Comparison of ENCODE assay signal across 16 mouse cellular contexts in the genomic region with DNA sequence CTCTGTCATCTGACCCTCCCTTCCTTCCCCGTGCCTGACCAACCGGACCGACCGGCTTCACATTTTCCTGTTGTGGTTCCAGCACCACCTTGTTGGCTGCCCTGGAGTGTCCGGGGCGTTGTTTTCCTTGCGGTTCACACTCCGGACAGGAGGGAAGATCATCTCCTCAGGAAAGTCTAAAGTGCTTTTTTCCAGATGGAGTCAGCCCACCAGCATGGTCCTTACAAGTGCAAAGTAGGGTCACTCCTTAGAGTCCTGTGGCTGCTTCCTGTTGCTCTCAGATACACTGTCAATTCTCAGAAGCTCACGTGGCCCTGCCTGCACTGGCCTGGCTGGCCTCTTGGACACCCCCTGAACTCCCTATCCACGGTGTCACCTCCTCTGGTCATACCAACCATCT. TPM values are rescaled to one million over a fixed set of nuclear protein-coding genes. Genes with fewer than 3 reads are reported as not detected.
DNase-seq lines count a peak whose midpoint lies in the region; ATAC-seq and TF ChIP-seq lines count a peak whose summit lies in the region.
"Had no signal": no experiment of that assay in that cellular context is flagged by ENCODE, and none has a peak within 500 bp of the region (broad histone marks: within the 10 kb centered on the region; RNA-seq: fewer than 3 reads in every experiment).

No protein-coding gene starts in this region.

- H3K27ac ChIP-seq in heart, embryonic 11.5 days (ENCODE audit: low read depth, low read length) = no peak overlapping the region
- H3K27ac ChIP-seq in intestine, postnatal 0 days (ENCODE audit: low read depth, low read length) = no peak overlapping the region
- H3K27ac ChIP-seq: embryonic facial prominence, embryonic 13.5 days; hindbrain, embryonic 12.5 days; liver, embryonic 14.5 days; midbrain, embryonic 13.5 days had no signal

- H3K4me1 ChIP-seq in heart, embryonic 11.5 days (ENCODE audit: control insufficient read depth, insufficient read depth, low read length) = no peaks in the 10 kb centered on the region
- H3K4me1 ChIP-seq in intestine, postnatal 0 days (replicated peaks; ENCODE audit: control insufficient read depth, insufficient read depth, low read length) = no peaks in the 10 kb centered on the region

- 61% methylated on average over 10 of the region's 10 CpGs for whole genome bisulfite sequencing in heart, embryonic 11.5 days (ENCODE audit: insufficient replicate concordance)
- WGBS in intestine, postnatal 0 days = 47% methylated on average over 10 of the region's 10 CpGs

- intact Hi-C loops in heart, postnatal 36 days (cut with DNase I) = no loop called here

- no peak overlapping the region for H3K4me2 ChIP-seq in heart, embryonic 11.5 days
- no peak overlapping the region for H3K4me2 ChIP-seq in intestine, postnatal 0 days (replicated peaks; ENCODE audit: low read depth)
- H3K4me2 ChIP-seq: embryonic facial prominence, embryonic 13.5 days; hindbrain, embryonic 12.5 days; midbrain, embryonic 13.5 days had no signal

- TF ChIP-seq CTCF in intestine, postnatal 0 days (IDR thresholded peaks at IDR 0.05; ENCODE audit: low read depth) = no peak

- ATAC-seq in heart, embryonic 11.5 days (replicated peaks; ENCODE audit: insufficient number of reproducible peaks, low FRiP score, low TSS enrichment) = no peak
- no peak for ATAC-seq in intestine, postnatal 0 days
- ATAC-seq: midbrain, embryonic 13.5 days had no signal

- DNase-seq in heart, adult 11 months = peak; percentile 99
- DNase-seq in adrenal gland, postnatal 10 days = peak; percentile 28
- DNase-seq in heart, postnatal 36 days = peak; percentile 33 to 53
- peak; percentile 54 for DNase-seq in lung, postnatal 10 days
- DNase-seq in left cerebral cortex, adult 9 months (ENCODE audit: low spot score in 2 of 2) = no peak
- DNase-seq in thymus, adult 18-20 months = no peak
- DNase-seq: B cell, adult 2 months; cerebellum, adult 8-10 months; layer of hippocampus, adult 9-11 months; right cerebral cortex, postnatal 4 days had no signal

- no peak overlapping the region for H3K9ac ChIP-seq in heart, embryonic 11.5 days (ENCODE audit: low read depth, low read length)
- H3K9ac ChIP-seq in intestine, postnatal 0 days (ENCODE audit: low read depth, low read length) = no peak overlapping the region
- H3K9ac ChIP-seq: embryonic facial prominence, embryonic 13.5 days; hindbrain, embryonic 12.5 days; liver, embryonic 14.5 days; midbrain, embryonic 13.5 days had no signal

- no peaks in the 10 kb centered on the region for H3K36me3 ChIP-seq in heart, embryonic 11.5 days (ENCODE audit: control insufficient read depth, insufficient read depth, low read length)
- H3K36me3 ChIP-seq in intestine, postnatal 0 days (ENCODE audit: control insufficient read depth, insufficient read depth) = no peaks in the 10 kb centered on the region
- H3K36me3 ChIP-seq: embryonic facial prominence, embryonic 13.5 days; hindbrain, embryonic 12.5 days; midbrain, embryonic 13.5 days had no signal

- H3K27me3 ChIP-seq in heart, embryonic 11.5 days (ENCODE audit: control insufficient read depth, insufficient read depth, low read length) = no peaks in the 10 kb centered on the region
- no peaks in the 10 kb centered on the region for H3K27me3 ChIP-seq in intestine, postnatal 0 days (replicated peaks; ENCODE audit: control insufficient read depth, insufficient read depth, low read length)
- H3K27me3 ChIP-seq: embryonic facial prominence, embryonic 13.5 days; hindbrain, embryonic 12.5 days; midbrain, embryonic 13.5 days had no signal

- H3K9me3 ChIP-seq in heart, embryonic 11.5 days (replicated peaks; ENCODE audit: control insufficient read depth, low read length) = no peaks in the 10 kb centered on the region
- H3K9me3 ChIP-seq in intestine, postnatal 0 days (ENCODE audit: control insufficient read depth) = no peaks in the 10 kb centered on the region
- H3K9me3 ChIP-seq: embryonic facial prominence, embryonic 13.5 days; hindbrain, embryonic 12.5 days; midbrain, embryonic 13.5 days had no signal

- H3K4me3 ChIP-seq in heart, embryonic 11.5 days (ENCODE audit: low read depth, low read length) = no peak overlapping the region
- H3K4me3 ChIP-seq in intestine, postnatal 0 days (ENCODE audit: low read depth, low read length) = no peak overlapping the region
- H3K4me3 ChIP-seq: embryonic facial prominence, embryonic 13.5 days; hindbrain, embryonic 12.5 days; midbrain, embryonic 13.5 days had no signal

RNA-seq across cellular contexts. Expression of gene Znfx1, which starts 55.2 kb away (rescaled TPM):
- 6.3 and 6.7 TPM in 2 replicates for polyA plus RNA-seq in heart, embryonic 11.5 days (2014; fragmentation: Nextera tagmentation; extraction: Ambion mirVana)
- 10 to 100 TPM; 31.2 to 36.5 TPM for total RNA-seq in adrenal gland, postnatal 10 days (2021)
- total RNA-seq in heart, postnatal 36 days (2021) = 10 to 100 TPM; 36.2 to 44.8 TPM
- polyA plus RNA-seq in intestine, postnatal 0 days (2015; fragmentation: Nextera tagmentation; extraction: Ambion mirVana) = 13.1 and 15.2 TPM in 2 replicates

Comparison
In these comparisons a context has a peak if more than half of its experiments do, and no peak if none do; other contexts are left out.
1. DNase-seq: peak in heart, adult 11 months (single experiment), adrenal gland, postnatal 10 days (single experiment), heart, postnatal 36 days (2 of 2) and lung, postnatal 10 days (single experiment); none in left cerebral cortex, adult 9 months (0 of 2) and thymus, adult 18-20 months (0 of 2).